Mouse (Mus musculus): ENCODE results near the gene Meox1. TPM values are rescaled to one million over a fixed set of nuclear protein-coding genes. Genes with fewer than 3 reads are reported as not detected.

Gene Meox1
- polyA plus RNA-seq (2015; fragmentation: Illumina TruSeq; extraction: RNeasy Lipid Tissue Mini Kit (QIAGEN cat#74804); ENCODE audit: insufficient read depth, low replicate concordance) = 1.6 TPM

GRCm38 (mm10) chr11:101894204-101894603, at the start of gene Meox1:
Meox1 (minus strand) TSS chr11:101894374.

Other genes with a start within 250 kb of the Meox1 start
- gene Arl4d, start 228.8 kb downstream of the Meox1 start, polyA plus RNA-seq (2015; fragmentation: Illumina TruSeq; extraction: RNeasy Lipid Tissue Mini Kit (QIAGEN cat#74804); ENCODE audit: insufficient read depth, low replicate concordance) = 4.4 TPM
- 35.4 TPM for gene Dhx8, start 161.5 kb downstream of the Meox1 start, polyA plus RNA-seq (2015; fragmentation: Illumina TruSeq; extraction: RNeasy Lipid Tissue Mini Kit (QIAGEN cat#74804); ENCODE audit: insufficient read depth, low replicate concordance)
- not detected for gene Etv4, start 109.0 kb downstream of the Meox1 start, polyA plus RNA-seq (2015; fragmentation: Illumina TruSeq; extraction: RNeasy Lipid Tissue Mini Kit (QIAGEN cat#74804); ENCODE audit: insufficient read depth, low replicate concordance)
- gene Sost, start 72.6 kb upstream of the Meox1 start, polyA plus RNA-seq (2015; fragmentation: Illumina TruSeq; extraction: RNeasy Lipid Tissue Mini Kit (QIAGEN cat#74804); ENCODE audit: insufficient read depth, low replicate concordance) = not detected
- gene Cfap97d1, start 89.9 kb upstream of the Meox1 start, polyA plus RNA-seq (2015; fragmentation: Illumina TruSeq; extraction: RNeasy Lipid Tissue Mini Kit (QIAGEN cat#74804); ENCODE audit: insufficient read depth, low replicate concordance) = not detected
- gene Dusp3, start 92.6 kb upstream of the Meox1 start, polyA plus RNA-seq (2015; fragmentation: Illumina TruSeq; extraction: RNeasy Lipid Tissue Mini Kit (QIAGEN cat#74804); ENCODE audit: insufficient read depth, low replicate concordance) = 29.7 TPM
- 2.9 TPM for gene Mpp3, start 134.1 kb upstream of the Meox1 start, polyA plus RNA-seq (2015; fragmentation: Illumina TruSeq; extraction: RNeasy Lipid Tissue Mini Kit (QIAGEN cat#74804); ENCODE audit: insufficient read depth, low replicate concordance)
- gene Cd300lg, start 147.1 kb upstream of the Meox1 start, polyA plus RNA-seq (2015; fragmentation: Illumina TruSeq; extraction: RNeasy Lipid Tissue Mini Kit (QIAGEN cat#74804); ENCODE audit: insufficient read depth, low replicate concordance) = 14.5 TPM
- 1.4 TPM for gene Mpp2, start 194.1 kb upstream of the Meox1 start, polyA plus RNA-seq (2015; fragmentation: Illumina TruSeq; extraction: RNeasy Lipid Tissue Mini Kit (QIAGEN cat#74804); ENCODE audit: insufficient read depth, low replicate concordance)
- not detected for gene Ppy, start 206.9 kb upstream of the Meox1 start, polyA plus RNA-seq (2015; fragmentation: Illumina TruSeq; extraction: RNeasy Lipid Tissue Mini Kit (QIAGEN cat#74804); ENCODE audit: insufficient read depth, low replicate concordance)
- gene Pyy, start 213.5 kb upstream of the Meox1 start, polyA plus RNA-seq (2015; fragmentation: Illumina TruSeq; extraction: RNeasy Lipid Tissue Mini Kit (QIAGEN cat#74804); ENCODE audit: insufficient read depth, low replicate concordance) = not detected

Data from spleen, adult 10 weeks (tissue).